Mouse (Mus musculus): Measurements from ENCODE around the gene C1qtnf4. TPM values are rescaled to one million over a fixed set of nuclear protein-coding genes. Genes with fewer than 3 reads are reported as not detected.

Gene C1qtnf4
- polyA plus RNA-seq, 1 experiment from 2014 or later, result 4.9 TPM

- DNase-seq (ENCODE audit: low spot score), result peak; percentile 82
- Histone ChIP-seq H3K4me1 (no peaks in the 10 kb centered on the region), H3K36me3 (replicated peaks) (peaks cover 72% of the 10 kb centered on the region), H3K9me3 (no peaks in the 10 kb centered on the region), H3K27ac (replicated peaks) (no peak overlapping the region), H3K4me3 (no peak overlapping the region), H3K27me3 (replicated peaks; ENCODE audit: low read depth, poor library complexity, severe bottlenecking) (no peaks in the 10 kb centered on the region)
- WGBS, result 42% methylated on average over 3 of the region's 3 CpGs
Observed at GRCm38 (mm10) chr2:90866524-90866923, 19.1 kb upstream of the C1qtnf4 start.

- WGBS, result 52% methylated on average over 4 of the region's 4 CpGs
- H3K4me1 ChIP-seq, result no peaks in the 10 kb centered on the region
- no peaks in the 10 kb centered on the region for H3K9me3 ChIP-seq
- DNase-seq (ENCODE audit: low spot score), result no peak
- H3K36me3 ChIP-seq (replicated peaks), result peaks cover 35% of the 10 kb centered on the region
- no peak overlapping the region for H3K4me3 ChIP-seq
- no peaks in the 10 kb centered on the region for H3K27me3 ChIP-seq (replicated peaks; ENCODE audit: low read depth, poor library complexity, severe bottlenecking)
- peak overlapping the region; percentile 37; the same call in 1 of the 2 replicates for H3K27ac ChIP-seq (replicated peaks)
Observed at GRCm38 (mm10) chr2:90870136-90870601, 15.5 kb upstream of the C1qtnf4 start.

GRCm38 (mm10) chr2:90871180-90871961 lies 14.3 kb upstream of the C1qtnf4 start:
- Histone ChIP-seq H3K36me3 (replicated peaks) (peaks cover 23% of the 10 kb centered on the region), H3K27me3 (replicated peaks; ENCODE audit: low read depth, poor library complexity, severe bottlenecking) (no peaks in the 10 kb centered on the region), H3K4me1 (no peaks in the 10 kb centered on the region), H3K27ac (replicated peaks) (no peak overlapping the region), H3K4me3 (no peak overlapping the region), H3K9me3 (no peaks in the 10 kb centered on the region)
- 73% methylated on average over 8 of the region's 8 CpGs for WGBS
- no peak for DNase-seq (ENCODE audit: low spot score)

- Histone ChIP-seq H3K4me1 (no peaks in the 10 kb centered on the region), H3K27ac (replicated peaks) (no peak overlapping the region), H3K9me3 (no peaks in the 10 kb centered on the region), H3K27me3 (replicated peaks; ENCODE audit: low read depth, poor library complexity, severe bottlenecking) (no peaks in the 10 kb centered on the region; the same call in 1 of the 2 replicates), H3K36me3 (replicated peaks) (peaks cover 1% of the 10 kb centered on the region; the same call in 1 of the 2 replicates), H3K4me3 (no peak overlapping the region)
- 89% methylated on average over 1 of the region's 1 CpGs for WGBS
- no peak for DNase-seq (ENCODE audit: low spot score)
Observed at GRCm38 (mm10) chr2:90874025-90874424, 11.6 kb upstream of the C1qtnf4 start.

- WGBS, result 73% methylated on average over 2 of the region's 2 CpGs
- H3K27ac ChIP-seq (replicated peaks), result no peak overlapping the region
- H3K4me1 ChIP-seq, result 0 out of 2 replicates have a peak, but pooled peaks cover 4% of the 10 kb centered on the region
- no peak overlapping the region for H3K4me3 ChIP-seq
- no peak for DNase-seq (ENCODE audit: low spot score)
- H3K36me3 ChIP-seq (replicated peaks), result no peaks in the 10 kb centered on the region
- H3K9me3 ChIP-seq, result no peaks in the 10 kb centered on the region
- H3K27me3 ChIP-seq (replicated peaks; ENCODE audit: low read depth, poor library complexity, severe bottlenecking), result peaks cover 12% of the 10 kb centered on the region
Observed at GRCm38 (mm10) chr2:90875239-90875638, 10.4 kb upstream of the C1qtnf4 start.

- H3K4me3 ChIP-seq, result no peak overlapping the region
- 0 out of 2 replicates have a peak, but pooled peaks cover 9% of the 10 kb centered on the region for H3K4me1 ChIP-seq
Observed at GRCm38 (mm10) chr2:90877584-90878259, 7.9 kb upstream of the C1qtnf4 start.

GRCm38 (mm10) chr2:90879419-90879818 lies 6.2 kb upstream of the C1qtnf4 start:
- Histone ChIP-seq H3K27ac (replicated peaks) (no peak overlapping the region), H3K27me3 (replicated peaks; ENCODE audit: low read depth, poor library complexity, severe bottlenecking) (peaks cover 41% of the 10 kb centered on the region), H3K36me3 (replicated peaks) (no peaks in the 10 kb centered on the region), H3K4me1 (peaks cover 11% of the 10 kb centered on the region; the same call in 1 of the 2 replicates), H3K4me3 (no peak overlapping the region), H3K9me3 (no peaks in the 10 kb centered on the region)
- no peak for DNase-seq (ENCODE audit: low spot score)

More at GRCm38 (mm10) chr2:90877584-90878259, 7.9 kb upstream of the C1qtnf4 start:
- 74% methylated on average over 5 of the region's 5 CpGs for WGBS
- H3K27me3 ChIP-seq (replicated peaks; ENCODE audit: low read depth, poor library complexity, severe bottlenecking), result peaks cover 29% of the 10 kb centered on the region
- no peaks in the 10 kb centered on the region for H3K36me3 ChIP-seq (replicated peaks)
- no peak overlapping the region for H3K27ac ChIP-seq (replicated peaks)
- no peaks in the 10 kb centered on the region for H3K9me3 ChIP-seq
- no peak for DNase-seq (ENCODE audit: low spot score)

- no peak for DNase-seq (ENCODE audit: low spot score)
- no peaks in the 10 kb centered on the region for H3K9me3 ChIP-seq
- no peak overlapping the region for H3K27ac ChIP-seq (replicated peaks)
- peaks cover 50% of the 10 kb centered on the region for H3K27me3 ChIP-seq (replicated peaks; ENCODE audit: low read depth, poor library complexity, severe bottlenecking)
- no peaks in the 10 kb centered on the region for H3K36me3 ChIP-seq (replicated peaks)
- peaks cover 19% of the 10 kb centered on the region for H3K4me1 ChIP-seq
- 19% methylated on average over 6 of the region's 6 CpGs for WGBS
- H3K4me3 ChIP-seq, result no peak overlapping the region
Observed at GRCm38 (mm10) chr2:90880144-90880785, 5.4 kb upstream of the C1qtnf4 start.

GRCm38 (mm10) chr2:90881824-90882223 lies 3.8 kb upstream of the C1qtnf4 start:
- no peak overlapping the region for H3K4me3 ChIP-seq
- WGBS, result 83% methylated on average over 2 of the region's 2 CpGs
- H3K36me3 ChIP-seq (replicated peaks), result no peaks in the 10 kb centered on the region
- H3K4me1 ChIP-seq, result peaks cover 34% of the 10 kb centered on the region
- H3K27me3 ChIP-seq (replicated peaks; ENCODE audit: low read depth, poor library complexity, severe bottlenecking), result peaks cover 65% of the 10 kb centered on the region
- no peak for DNase-seq (ENCODE audit: low spot score)
- H3K9me3 ChIP-seq, result no peaks in the 10 kb centered on the region
- H3K27ac ChIP-seq (replicated peaks), result no peak overlapping the region

GRCm38 (mm10) chr2:90886436-90886835 lies 776 bp downstream of the C1qtnf4 start:
- H3K9me3 ChIP-seq, result no peaks in the 10 kb centered on the region
- H3K27ac ChIP-seq (replicated peaks), result no peak overlapping the region
- peaks cover 88% of the 10 kb centered on the region for H3K27me3 ChIP-seq (replicated peaks; ENCODE audit: low read depth, poor library complexity, severe bottlenecking)
- 33% methylated on average over 6 of the region's 6 CpGs for WGBS
- peak overlapping the region; percentile 68 for H3K4me3 ChIP-seq
- DNase-seq (ENCODE audit: low spot score), result no peak
- no peaks in the 10 kb centered on the region for H3K36me3 ChIP-seq (replicated peaks)
- peaks cover 43% of the 10 kb centered on the region for H3K4me1 ChIP-seq

- H3K4me3 ChIP-seq, result no peak overlapping the region
- WGBS, result 74% methylated on average over 5 of the region's 5 CpGs
- peaks cover 43% of the 10 kb centered on the region for H3K4me1 ChIP-seq
- H3K36me3 ChIP-seq (replicated peaks), result peaks cover 12% of the 10 kb centered on the region; the same call in 1 of the 2 replicates
- no peaks in the 10 kb centered on the region for H3K9me3 ChIP-seq
- no peak overlapping the region for H3K27ac ChIP-seq (replicated peaks)
- no peak for DNase-seq (ENCODE audit: low spot score)
- H3K27me3 ChIP-seq (replicated peaks; ENCODE audit: low read depth, poor library complexity, severe bottlenecking), result peaks cover 91% of the 10 kb centered on the region
Observed at GRCm38 (mm10) chr2:90887627-90888026, 2.0 kb downstream of the C1qtnf4 start.

All from embryonic facial prominence, embryonic 10.5 days (tissue).